Mouse (Mus musculus): ENCODE results near the gene Gm49369. TPM values are rescaled to one million over a fixed set of nuclear protein-coding genes. Genes with fewer than 3 reads are reported as not detected.
"Not testable (repeated sequence)": the region's sequence is repeated elsewhere in the genome, so short reads cannot be mapped to it uniquely, and the experiment has no call there.

Gene Gm49369
- polyA plus RNA-seq, 1 experiment = not detected

- Histone ChIP-seq H3K4me1 (ENCODE audit: control insufficient read depth, insufficient read depth, low read length) (no peaks in the 10 kb centered on the region), H3K4me3 (ENCODE audit: insufficient read depth, low read length) (no peak overlapping the region), H3K27ac (ENCODE audit: insufficient read depth, low read length) (no peak overlapping the region)
- TF ChIP-seq CTCF (IDR thresholded peaks at IDR 0.05; ENCODE audit: borderline replicate concordance, insufficient read depth, low read length) (no peak), POLR2A (IDR thresholded peaks at IDR 0.05; ENCODE audit: low read depth, low read length) (no peak)
Measured at GRCm38 (mm10) chr7:142341564-142342246, 40.8 kb downstream of the Gm49369 start.

- H3K27ac ChIP-seq (ENCODE audit: insufficient read depth, low read length) = no peak overlapping the region
Measured at GRCm38 (mm10) chr7:142340269-142340970, 42.0 kb downstream of the Gm49369 start.

GRCm38 (mm10) chr7:142335151-142335550 lies 47.3 kb downstream of the Gm49369 start:
- Histone ChIP-seq H3K4me1 (ENCODE audit: control insufficient read depth, insufficient read depth, low read length) (no peaks in the 10 kb centered on the region), H3K27ac (ENCODE audit: insufficient read depth, low read length) (no peak overlapping the region), H3K4me3 (ENCODE audit: insufficient read depth, low read length) (no peak overlapping the region)
- TF ChIP-seq CTCF (IDR thresholded peaks at IDR 0.05; ENCODE audit: borderline replicate concordance, insufficient read depth, low read length) (no peak), POLR2A (IDR thresholded peaks at IDR 0.05; ENCODE audit: low read depth, low read length) (no peak)

More at GRCm38 (mm10) chr7:142340269-142340970, 42.0 kb downstream of the Gm49369 start:
- no peak overlapping the region for H3K4me3 ChIP-seq (ENCODE audit: insufficient read depth, low read length)
- TF ChIP-seq POLR2A (IDR thresholded peaks at IDR 0.05; ENCODE audit: low read depth, low read length) (no peak), CTCF (IDR thresholded peaks at IDR 0.05; ENCODE audit: borderline replicate concordance, insufficient read depth, low read length) (no peak)
- H3K4me1 ChIP-seq (ENCODE audit: control insufficient read depth, insufficient read depth, low read length) = no peaks in the 10 kb centered on the region

GRCm38 (mm10) chr7:142334246-142334645 lies 48.2 kb downstream of the Gm49369 start:
- H3K4me1 ChIP-seq (ENCODE audit: control insufficient read depth, insufficient read depth, low read length) = no peaks in the 10 kb centered on the region
- no peak for TF ChIP-seq POLR2A (IDR thresholded peaks at IDR 0.05; ENCODE audit: low read depth, low read length)
- peak; percentile 81 for TF ChIP-seq CTCF (IDR thresholded peaks at IDR 0.05; ENCODE audit: borderline replicate concordance, insufficient read depth, low read length)
- H3K4me3 ChIP-seq (ENCODE audit: insufficient read depth, low read length) = no peak overlapping the region
- H3K27ac ChIP-seq (ENCODE audit: insufficient read depth, low read length) = no peak overlapping the region

GRCm38 (mm10) chr7:142332741-142333140 lies 49.7 kb downstream of the Gm49369 start:
- not testable (repeated sequence) for H3K4me3 ChIP-seq (ENCODE audit: insufficient read depth, low read length); H3K27ac ChIP-seq (ENCODE audit: insufficient read depth, low read length); H3K4me1 ChIP-seq (ENCODE audit: control insufficient read depth, insufficient read depth, low read length)

GRCm38 (mm10) chr7:142331281-142331680 lies 51.2 kb downstream of the Gm49369 start:
- no peak overlapping the region for H3K4me3 ChIP-seq (ENCODE audit: insufficient read depth, low read length)
- no peak overlapping the region for H3K27ac ChIP-seq (ENCODE audit: insufficient read depth, low read length)
- H3K4me1 ChIP-seq (ENCODE audit: control insufficient read depth, insufficient read depth, low read length) = no peaks in the 10 kb centered on the region
- TF ChIP-seq CTCF (IDR thresholded peaks at IDR 0.05; ENCODE audit: borderline replicate concordance, insufficient read depth, low read length) = no peak
- TF ChIP-seq POLR2A (IDR thresholded peaks at IDR 0.05; ENCODE audit: low read depth, low read length) = no peak

GRCm38 (mm10) chr7:142330271-142330724 lies 52.2 kb downstream of the Gm49369 start:
- Histone ChIP-seq H3K27ac (ENCODE audit: insufficient read depth, low read length) (no peak overlapping the region), H3K4me3 (ENCODE audit: insufficient read depth, low read length) (no peak overlapping the region), H3K4me1 (ENCODE audit: control insufficient read depth, insufficient read depth, low read length) (no peaks in the 10 kb centered on the region)
- TF ChIP-seq CTCF (IDR thresholded peaks at IDR 0.05; ENCODE audit: borderline replicate concordance, insufficient read depth, low read length) (no peak), POLR2A (IDR thresholded peaks at IDR 0.05; ENCODE audit: low read depth, low read length) (no peak)

- H3K4me1 ChIP-seq (ENCODE audit: control insufficient read depth, insufficient read depth, low read length) = no peaks in the 10 kb centered on the region
- TF ChIP-seq CTCF (IDR thresholded peaks at IDR 0.05; ENCODE audit: borderline replicate concordance, insufficient read depth, low read length) = no peak
- no peak for TF ChIP-seq POLR2A (IDR thresholded peaks at IDR 0.05; ENCODE audit: low read depth, low read length)
- H3K27ac ChIP-seq (ENCODE audit: insufficient read depth, low read length) = no peak overlapping the region
Measured at GRCm38 (mm10) chr7:142328507-142328906, 54.0 kb downstream of the Gm49369 start.

GRCm38 (mm10) chr7:142326714-142327445 lies 55.6 kb downstream of the Gm49369 start:
- no peak overlapping the region for H3K27ac ChIP-seq (ENCODE audit: insufficient read depth, low read length)
- TF ChIP-seq CTCF (IDR thresholded peaks at IDR 0.05; ENCODE audit: borderline replicate concordance, insufficient read depth, low read length) (no peak), POLR2A (IDR thresholded peaks at IDR 0.05; ENCODE audit: low read depth, low read length) (no peak)

More at GRCm38 (mm10) chr7:142328507-142328906, 54.0 kb downstream of the Gm49369 start:
- H3K4me3 ChIP-seq (ENCODE audit: insufficient read depth, low read length) = no peak overlapping the region

More at GRCm38 (mm10) chr7:142326714-142327445, 55.6 kb downstream of the Gm49369 start:
- Histone ChIP-seq H3K4me3 (ENCODE audit: insufficient read depth, low read length) (no peak overlapping the region), H3K4me1 (ENCODE audit: control insufficient read depth, insufficient read depth, low read length) (no peaks in the 10 kb centered on the region)
